Mouse (Mus musculus): ENCODE results near the gene Mpp2.

The Mpp2 gene

GRCm38 (mm10) chr11:102035456-102035960, 52.8 kb downstream of the Mpp2 start:
- DNase-seq (ENCODE audit: low spot score): no peak

DNA sequence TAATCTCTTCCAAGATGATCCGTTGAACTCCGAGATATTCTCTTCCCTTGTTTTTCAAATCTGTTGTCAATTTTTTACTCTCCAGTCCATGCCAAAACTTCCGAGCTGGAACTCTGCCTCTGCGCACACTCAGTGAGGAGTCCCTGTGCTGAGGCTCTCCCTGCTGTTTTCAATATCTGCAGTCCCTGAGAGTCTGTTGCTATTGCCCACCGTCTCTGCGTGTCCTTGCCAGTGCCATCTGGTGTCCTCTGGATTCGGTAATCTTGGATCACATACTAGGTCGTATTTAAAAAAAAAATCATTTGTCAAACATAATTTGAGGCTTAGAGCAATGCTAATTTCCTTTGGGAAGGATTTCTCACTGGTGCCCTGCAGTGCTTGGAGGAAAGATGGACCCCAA, 53.4 kb downstream of the Mpp2 start:
- no peak for DNase-seq (ENCODE audit: low spot score)

GRCm38 (mm10) chr11:102033055-102033591, 55.2 kb downstream of the Mpp2 start:
- DNase-seq (ENCODE audit: low spot score): no peak

- DNase-seq (ENCODE audit: low spot score): peak; percentile 74
These were observed 57.2 kb downstream of the Mpp2 start for GRCm38 (mm10) chr11:102031149-102031548.

GRCm38 (mm10) chr11:102029966-102030365, 58.3 kb downstream of the Mpp2 start:
- DNase-seq (ENCODE audit: low spot score): no peak

GRCm38 (mm10) chr11:102029304-102029703, 59.0 kb downstream of the Mpp2 start:
- no peak for DNase-seq (ENCODE audit: low spot score)

- no peak for DNase-seq (ENCODE audit: low spot score)
These were observed 60.1 kb downstream of the Mpp2 start, which contains the start of gene Mpp3 for GRCm38 (mm10) chr11:102028087-102028816. TSS of gene Mpp3 (minus strand) at chr11:102028461.

- DNase-seq (ENCODE audit: low spot score): peak; percentile 67
These were observed 60.8 kb downstream of the Mpp2 start for GRCm38 (mm10) chr11:102027361-102028017.

- DNase-seq (ENCODE audit: low spot score): peak; percentile 89
These were observed 61.5 kb downstream of the Mpp2 start for GRCm38 (mm10) chr11:102026694-102027360.

DNA sequence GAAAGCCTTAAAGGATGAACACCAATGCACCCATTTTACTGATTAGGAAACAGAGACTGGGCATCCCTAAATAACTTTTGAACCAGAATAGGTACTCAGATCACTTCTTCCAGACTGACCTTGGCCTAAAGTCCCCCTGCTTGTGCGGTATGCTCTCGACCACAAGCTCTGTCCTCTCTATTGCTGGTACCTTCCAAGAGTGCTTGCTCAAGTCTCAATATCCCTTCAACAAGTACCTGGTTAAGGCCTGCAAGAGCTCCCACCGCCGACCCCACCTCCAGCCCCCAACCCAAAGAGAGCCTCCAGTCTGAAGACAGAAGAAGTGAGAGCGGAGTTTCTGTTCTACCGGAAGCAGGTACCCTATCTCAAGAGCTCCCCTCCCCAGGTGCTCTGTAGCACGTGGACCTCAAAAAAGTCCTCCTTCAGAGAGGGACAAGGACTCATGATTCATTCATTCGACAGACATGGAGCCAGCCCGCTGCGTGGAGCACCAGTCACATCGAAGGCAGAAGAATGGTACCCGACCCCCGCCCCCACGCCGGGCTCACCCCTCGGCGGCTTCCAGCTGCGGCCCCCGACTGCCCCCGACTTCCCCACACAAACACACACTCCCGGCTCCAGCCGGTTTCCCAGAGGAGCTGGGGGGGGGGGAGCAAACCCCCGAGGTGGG, 62.2 kb downstream of the Mpp2 start:
- peak; percentile 41 for DNase-seq (ENCODE audit: low spot score)

DNA sequence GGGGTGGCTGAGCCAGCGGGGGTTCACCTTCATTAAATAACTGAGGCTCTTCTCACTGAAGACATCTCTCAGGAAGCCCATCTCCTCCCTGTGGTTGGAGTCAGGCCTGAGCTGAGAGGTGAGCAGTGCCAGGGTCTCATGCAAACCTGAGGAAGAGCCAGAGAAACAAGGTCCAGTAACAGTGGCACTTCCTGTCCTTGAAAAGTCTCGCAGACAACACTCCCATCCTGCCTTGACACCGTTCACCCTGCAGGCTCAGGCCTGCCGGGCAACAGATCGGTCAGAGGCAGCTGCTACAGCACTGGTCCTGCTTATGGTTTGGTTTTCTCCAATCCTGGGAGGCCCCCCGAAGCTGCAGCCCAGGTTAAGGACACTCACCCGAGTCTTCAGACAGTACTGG, 63.0 kb downstream of the Mpp2 start:
- no peak for DNase-seq (ENCODE audit: low spot score)

DNA sequence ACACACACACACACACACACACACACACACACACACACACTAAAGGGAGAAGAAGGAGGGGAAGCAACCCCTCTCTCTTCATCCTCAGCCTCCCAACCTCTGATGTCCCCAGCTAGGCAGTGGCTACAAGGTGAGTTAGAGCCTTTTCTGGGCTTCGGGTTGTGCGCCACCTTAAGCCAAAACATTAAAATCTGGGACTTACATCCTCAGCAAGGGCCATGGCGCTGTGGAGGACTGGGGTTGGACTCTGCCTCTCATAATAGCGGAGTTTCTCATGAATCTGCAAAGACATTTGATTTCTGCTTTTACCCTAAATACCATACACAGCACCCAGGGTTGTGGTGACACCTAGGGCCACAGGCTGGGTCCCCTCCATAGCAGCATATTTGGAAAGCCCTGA, 63.4 kb downstream of the Mpp2 start:
- DNase-seq (ENCODE audit: low spot score): no peak

GRCm38 (mm10) chr11:102024084-102024758, 64.1 kb downstream of the Mpp2 start:
- no peak for DNase-seq (ENCODE audit: low spot score)

DNA sequence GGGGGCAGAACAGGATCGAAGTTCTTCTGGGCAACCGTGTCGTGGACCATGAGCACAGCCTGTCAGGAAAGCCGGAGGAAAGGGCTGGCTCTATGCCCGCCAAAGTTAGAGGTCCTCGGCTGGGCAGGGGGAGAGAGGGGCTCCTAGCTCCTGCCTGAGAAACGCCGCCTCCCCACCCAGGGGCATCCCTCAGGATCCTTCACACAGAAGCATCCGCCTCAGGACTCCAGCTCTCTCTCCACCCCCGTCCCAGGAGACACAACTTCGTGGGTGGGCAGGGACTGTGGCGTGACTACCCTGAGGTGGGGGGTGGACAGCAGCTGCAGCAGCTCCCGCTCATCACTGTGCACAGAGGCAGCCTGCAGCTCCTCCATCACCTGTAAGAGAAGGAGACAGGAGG, 64.9 kb downstream of the Mpp2 start:
- DNase-seq (ENCODE audit: low spot score): no peak

- DNase-seq (ENCODE audit: low spot score): no peak
These were observed 67.1 kb downstream of the Mpp2 start for GRCm38 (mm10) chr11:102021196-102021595.

- no peak for DNase-seq (ENCODE audit: low spot score)
These were observed 68.6 kb downstream of the Mpp2 start for GRCm38 (mm10) chr11:102019736-102020135.

DNA sequence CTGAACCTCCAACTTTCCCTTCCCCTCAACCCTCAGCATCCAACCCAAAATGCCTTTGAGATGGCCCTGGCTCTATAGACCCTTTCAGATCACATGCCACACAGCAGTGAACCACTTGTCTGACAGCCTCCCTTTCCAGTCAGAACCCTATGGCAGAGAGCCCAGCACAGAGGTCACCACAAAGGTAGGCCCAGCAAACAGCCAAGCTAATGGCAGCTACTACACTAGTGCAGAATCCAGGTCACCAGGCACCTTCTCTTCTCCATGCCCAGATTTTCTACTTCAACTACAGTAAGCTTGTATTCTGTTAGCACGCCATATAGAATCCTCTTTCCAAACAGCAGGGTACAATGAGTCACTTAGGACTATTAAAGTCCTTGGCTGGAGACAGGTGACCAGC, 72.2 kb downstream of the Mpp2 start:
- no peak for DNase-seq (ENCODE audit: low spot score)

DNA sequence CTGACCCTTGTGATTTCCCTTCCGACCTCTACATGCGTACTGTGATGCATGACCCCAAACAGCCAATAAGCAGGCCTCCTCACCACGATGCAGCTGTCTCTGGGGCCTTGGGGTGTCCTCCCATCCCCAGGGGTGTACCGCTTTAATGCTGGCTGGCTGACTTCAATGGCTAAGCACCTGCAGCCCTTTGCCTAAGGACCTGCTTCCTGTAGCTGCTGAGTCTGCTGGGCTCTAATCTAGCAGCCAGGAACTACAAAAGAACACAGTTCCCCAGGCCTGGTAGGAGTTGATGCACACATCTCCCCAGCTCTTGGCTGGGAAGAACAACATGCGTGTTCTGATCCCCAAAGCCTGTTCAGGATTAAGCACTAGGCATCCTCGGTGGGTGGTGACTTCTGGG, 72.8 kb downstream of the Mpp2 start:
- DNase-seq (ENCODE audit: low spot score): no peak

DNA sequence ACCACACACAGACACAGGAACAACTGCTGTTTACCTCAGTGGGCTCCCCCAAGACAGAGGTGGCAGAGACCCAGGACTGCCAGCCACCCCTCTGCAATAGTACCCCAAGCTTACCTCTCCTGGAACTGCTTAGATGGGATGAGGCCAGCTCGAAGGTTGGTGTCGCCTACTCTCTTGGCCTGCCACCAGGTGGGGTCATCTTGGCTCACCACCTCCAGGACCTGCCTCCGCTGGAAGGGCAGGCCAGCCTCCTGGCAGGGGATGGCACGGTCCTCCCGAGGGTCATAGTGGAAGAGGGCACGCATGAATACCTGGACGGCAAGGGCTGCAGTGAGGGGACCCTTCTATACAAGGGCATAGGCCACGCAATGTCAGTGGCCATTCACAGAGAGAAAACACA, 75.1 kb downstream of the Mpp2 start:
- no peak for DNase-seq (ENCODE audit: low spot score)

- DNase-seq (ENCODE audit: low spot score): no peak
These were observed 76.8 kb downstream of the Mpp2 start for GRCm38 (mm10) chr11:102011510-102011909.

DNA sequence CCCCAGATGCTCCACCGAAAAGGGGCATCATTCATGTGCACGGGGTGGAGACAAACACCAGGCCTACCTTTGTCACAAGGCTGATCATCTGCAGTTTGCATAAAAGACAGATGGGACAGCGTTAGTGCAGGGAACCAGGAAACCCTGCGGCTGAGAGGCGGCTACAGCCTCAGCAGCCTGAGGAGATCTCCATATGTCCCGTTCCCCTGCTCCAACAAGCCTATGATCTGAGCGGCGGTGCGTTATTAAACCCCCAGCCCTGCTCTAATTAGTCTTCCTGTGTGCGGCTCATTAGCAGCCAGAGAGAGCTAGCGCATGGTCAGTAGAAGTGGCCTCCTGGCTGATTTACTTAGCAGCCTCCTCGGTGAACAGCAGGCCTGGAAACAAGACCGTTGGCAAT, 78.2 kb downstream of the Mpp2 start:
- DNase-seq (ENCODE audit: low spot score): no peak

Data from MN1 (cell line).